Mouse (Mus musculus): ENCODE results near the gene Ugt3a1.

DNA sequence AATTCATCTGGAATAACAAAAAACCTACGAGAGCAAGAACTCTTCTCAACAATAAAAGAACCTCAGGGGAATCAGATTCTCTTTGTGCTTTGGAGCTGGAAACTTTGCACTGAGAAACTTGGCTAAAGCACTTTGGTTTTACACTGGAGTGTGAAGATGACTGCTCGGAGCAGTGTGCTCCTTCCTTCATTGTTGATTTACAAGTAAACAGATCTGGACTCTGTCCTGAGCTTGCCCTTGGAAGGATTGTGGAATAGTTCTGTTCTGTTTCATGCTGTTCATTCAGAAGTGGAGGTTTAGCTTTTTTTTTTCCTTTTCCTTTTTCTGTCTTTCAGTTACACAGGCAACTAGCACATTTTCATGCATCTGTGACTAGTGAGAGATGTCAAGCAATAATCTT is 57.9 kb downstream of the Ugt3a1 start:
- TF ChIP-seq CTCF (IDR thresholded peaks at IDR 0.05) (no peak), EP300 (IDR thresholded peaks at IDR 0.05) (no peak)
